Mouse (Mus musculus) layer of hippocampus, adult 8-10 months (tissue): ENCODE measurements at regions not wholly inside any gene's neighbourhood (a gene's known extent, or its start where the extent isn't known, plus 50 kb on each side); places are given as distances from the start of the nearest gene placed in this dataset.

Experiments used
- DNase-seq, 2 experiments: peaks; one replicate each; pipeline ENCODE4 v3.0.0; 2022; ENCODE audit warnings: low spot score in 2 of 2

- DNase-seq, result no peak
Measured at GRCm38 (mm10) chr14:105576266-105576665, 317.9 kb downstream of the Ndfip2 start.

DNA sequence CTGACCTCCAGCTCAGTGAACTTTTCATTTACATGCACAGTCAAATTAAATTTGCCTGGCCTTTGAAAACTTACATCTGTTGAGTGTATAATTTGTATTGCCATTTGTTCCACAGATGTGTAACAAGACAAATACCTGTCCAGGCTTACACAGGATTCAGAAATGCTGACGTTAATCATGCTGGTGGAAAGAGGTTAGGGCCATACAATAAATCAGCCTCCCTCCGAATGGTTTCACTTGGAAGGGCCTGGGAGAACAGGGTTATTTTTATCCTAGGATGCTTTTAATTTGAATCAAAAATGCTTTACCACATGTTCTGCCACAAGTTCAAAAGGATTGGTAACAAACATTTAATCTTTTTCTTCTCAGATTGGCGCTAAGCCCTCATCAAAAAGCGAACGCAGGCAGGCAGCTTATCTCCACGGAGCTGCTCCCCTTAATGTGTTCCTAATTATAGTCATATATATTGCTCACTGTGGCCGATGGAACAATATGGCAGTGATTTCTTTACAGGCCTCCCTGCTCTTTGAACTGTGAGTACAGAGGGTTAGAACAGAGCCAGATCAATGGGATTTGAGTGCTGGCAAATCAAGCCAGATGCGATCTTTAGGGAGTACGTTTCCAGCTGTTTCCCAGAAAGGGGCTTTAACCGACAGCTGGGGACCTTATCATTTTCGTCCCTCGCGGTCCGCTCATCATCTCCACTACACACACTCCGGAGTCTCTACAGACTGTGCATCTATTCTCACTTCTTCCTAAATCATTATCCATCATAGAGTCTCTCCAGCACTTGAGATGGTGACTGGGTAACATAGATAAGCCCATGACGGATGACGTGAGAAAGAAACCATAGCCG is 313.9 kb downstream of the Ndfip2 start:
- DNase-seq, result no peak

DNA sequence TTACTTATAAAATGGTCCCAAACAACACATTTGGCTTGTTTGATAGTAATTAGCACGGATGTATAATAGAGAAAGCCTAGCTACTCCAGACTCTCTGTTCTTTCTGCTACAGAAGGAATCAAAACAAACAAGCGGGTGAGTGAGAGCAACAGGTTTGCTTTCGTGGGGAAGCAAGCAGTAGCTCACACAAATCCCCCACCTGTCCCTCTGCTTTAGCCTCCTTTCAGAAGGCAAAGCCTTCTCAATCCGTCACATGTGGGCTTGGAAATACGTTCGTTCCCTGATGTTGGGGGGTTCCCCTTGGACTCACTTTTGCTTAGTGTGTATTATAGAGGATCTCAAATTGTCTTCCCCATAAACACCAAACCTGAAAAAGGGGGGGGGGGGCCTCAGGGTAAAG is 311.8 kb downstream of the Ndfip2 start:
- no peak for DNase-seq

DNA sequence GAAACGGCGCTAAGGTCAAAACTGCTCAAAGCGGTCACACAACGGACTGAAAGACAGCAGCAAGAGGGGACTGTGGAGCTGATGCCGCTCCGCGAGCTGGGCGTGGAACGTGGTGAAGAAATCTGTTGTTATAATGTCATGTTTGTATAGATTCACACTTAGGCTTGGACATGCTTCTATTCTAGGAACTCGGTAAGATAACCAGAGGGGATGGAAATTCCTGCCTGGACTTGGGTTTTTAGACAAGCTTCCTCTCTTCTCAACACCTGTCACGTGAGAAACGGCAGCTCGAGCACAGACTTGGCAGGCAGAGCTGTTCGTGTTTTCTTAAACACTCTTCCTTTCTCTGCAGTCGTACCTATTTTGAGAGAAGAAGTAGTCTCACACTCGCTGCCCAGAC is 307.5 kb downstream of the Ndfip2 start:
- no peak for DNase-seq

DNA sequence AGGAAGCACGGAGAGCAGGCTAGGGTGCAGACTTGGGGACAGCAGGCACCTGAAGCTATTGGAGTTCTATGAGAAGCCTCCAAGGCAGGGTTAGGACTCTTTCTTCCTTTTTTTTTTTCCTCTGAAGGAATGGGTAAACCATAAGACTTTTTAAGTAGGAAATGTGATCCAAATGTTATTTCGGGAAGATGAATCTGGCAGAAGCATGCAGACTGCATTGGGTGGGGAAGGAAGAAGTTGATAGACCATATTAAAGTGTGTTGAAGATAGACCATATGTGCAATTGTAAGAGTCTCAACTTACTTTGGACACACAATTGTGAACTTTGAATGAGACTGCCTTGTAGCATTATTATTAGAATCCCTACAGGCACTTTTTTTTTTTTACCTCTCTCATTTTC is 304.5 kb downstream of the Ndfip2 start:
- no peak for DNase-seq

DNA sequence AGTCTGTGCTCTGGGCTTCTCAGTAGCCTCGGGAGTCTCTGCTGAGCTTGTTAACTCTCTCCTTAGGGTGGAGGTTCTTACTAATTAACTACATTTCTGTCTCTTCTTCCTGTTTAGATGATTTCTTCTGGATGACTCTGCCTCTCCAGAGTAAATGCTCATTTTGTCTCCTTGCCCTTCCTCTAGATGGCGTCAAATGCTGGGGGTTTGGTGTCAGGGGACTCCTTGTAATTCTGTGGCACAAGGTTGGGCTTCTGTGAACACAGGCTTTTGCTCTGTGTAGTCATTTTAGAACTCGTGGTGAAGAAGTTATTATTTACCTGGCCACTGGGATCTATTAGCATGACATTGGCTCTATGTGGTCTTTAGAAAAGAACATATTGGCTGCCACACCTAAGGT is 298.4 kb downstream of the Ndfip2 start:
- no peak for DNase-seq

- no peak for DNase-seq
Measured at GRCm38 (mm10) chr14:105544066-105544465, 285.7 kb downstream of the Ndfip2 start.

GRCm38 (mm10) chr14:105542486-105543145 is 284.2 kb downstream of the Ndfip2 start:
- DNase-seq, result no peak

DNA sequence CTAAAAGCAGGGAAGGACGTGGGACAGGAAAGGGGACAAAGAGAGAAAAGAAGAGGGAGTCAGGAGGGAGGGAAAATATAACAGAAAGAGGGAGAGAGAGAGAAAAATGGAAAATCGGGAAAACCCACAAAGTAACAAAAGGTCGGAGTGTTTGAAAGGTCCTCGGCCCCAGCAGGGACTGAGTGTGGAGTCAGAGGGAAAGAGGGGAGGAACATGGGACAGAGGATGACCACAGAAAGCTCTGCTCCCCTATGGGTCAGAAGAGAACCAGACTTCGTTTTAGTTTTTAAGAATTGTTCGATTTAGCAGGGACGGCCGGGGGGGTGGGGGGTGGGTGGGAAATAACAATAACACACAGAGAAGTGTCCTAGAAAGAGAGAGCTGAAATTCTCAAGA is 283.7 kb downstream of the Ndfip2 start:
- no peak for DNase-seq

DNA sequence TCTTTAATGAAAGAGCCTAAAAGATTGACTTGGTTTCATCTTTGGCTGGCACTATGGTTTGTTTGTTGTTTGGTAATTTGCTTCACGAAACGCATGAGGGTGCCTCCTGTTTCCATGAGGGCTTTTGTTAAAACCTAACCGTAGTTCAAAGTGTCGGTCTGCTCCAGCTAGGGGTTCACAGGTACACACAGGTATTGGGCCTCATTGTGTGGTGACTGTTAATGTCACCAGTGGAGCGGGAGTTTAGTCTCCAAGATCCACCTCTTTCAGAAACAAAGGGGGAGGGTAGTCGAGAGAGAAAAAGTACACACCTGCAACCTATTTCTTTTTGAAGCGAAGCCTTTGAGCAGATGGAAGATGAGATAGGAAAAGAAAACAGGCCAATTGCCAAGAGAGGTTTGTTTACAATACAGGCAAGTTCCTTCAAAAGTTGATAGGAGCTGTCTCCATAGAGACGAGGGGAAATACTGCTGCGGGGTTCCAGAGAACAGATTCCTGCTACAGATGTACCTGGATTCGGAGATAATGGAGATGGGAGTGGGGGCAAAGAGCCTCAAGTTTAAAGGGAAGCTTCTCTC is 273.9 kb downstream of the Ndfip2 start:
- no peak for DNase-seq

DNA sequence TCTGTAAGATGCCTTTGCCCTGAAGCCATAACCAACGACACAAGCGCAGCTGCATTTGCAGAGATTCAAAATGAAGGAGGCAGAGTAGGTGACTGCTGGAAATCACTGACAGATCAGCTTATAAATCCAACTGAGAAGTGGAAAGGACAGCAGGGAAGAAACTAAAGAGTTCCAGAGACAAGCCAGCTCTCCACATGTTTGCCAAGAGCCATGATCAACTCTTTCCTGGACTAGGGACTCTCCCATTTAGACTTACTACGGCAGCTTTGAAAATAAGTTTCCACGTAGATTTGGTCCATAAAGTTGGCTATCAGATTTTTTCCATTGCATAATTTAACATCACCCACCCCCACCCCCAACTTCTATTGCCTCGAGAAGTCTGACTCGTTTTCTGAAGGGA is 269.7 kb downstream of the Ndfip2 start:
- no peak for DNase-seq

DNA sequence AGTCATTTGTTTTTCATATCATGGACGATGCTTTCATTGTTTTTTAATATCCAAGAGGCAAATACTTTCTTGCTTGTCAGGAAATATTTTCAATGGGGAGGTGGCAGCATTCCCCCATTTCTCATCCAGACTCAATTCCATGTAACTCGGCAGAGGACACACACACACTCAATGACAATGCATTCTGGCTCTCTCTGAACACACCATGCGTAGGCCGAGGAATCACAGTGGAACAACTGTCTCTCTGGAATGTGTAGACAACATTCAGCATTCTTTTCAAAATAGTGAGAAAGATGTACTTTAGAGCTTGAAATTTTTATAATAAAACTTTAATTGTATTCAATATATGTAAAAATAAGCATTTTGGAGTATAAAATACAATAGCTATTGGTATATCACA is 265.5 kb downstream of the Ndfip2 start:
- no peak for DNase-seq

GRCm38 (mm10) chr14:105522279-105522678 is 263.9 kb downstream of the Ndfip2 start:
- DNase-seq, result no peak

DNA sequence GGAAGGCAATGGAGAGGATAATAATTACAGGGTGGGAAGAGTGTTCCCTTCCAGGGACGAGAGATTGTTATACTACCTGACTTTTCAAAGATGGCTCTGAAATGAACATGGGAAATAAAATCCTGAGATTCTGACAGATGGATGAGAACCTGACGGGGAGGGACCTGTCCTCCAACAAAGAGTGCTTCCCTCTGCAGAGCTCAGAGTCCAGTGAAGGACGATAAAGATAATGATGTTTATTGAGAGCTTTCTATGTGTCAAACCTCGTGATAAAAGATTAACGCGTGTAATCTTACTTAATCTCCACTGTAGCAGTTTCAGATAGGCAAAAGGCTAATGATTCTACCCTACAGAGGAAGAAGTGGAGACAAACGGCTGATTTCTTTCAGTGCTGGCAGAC is 260.3 kb downstream of the Ndfip2 start:
- DNase-seq, result no peak

DNA sequence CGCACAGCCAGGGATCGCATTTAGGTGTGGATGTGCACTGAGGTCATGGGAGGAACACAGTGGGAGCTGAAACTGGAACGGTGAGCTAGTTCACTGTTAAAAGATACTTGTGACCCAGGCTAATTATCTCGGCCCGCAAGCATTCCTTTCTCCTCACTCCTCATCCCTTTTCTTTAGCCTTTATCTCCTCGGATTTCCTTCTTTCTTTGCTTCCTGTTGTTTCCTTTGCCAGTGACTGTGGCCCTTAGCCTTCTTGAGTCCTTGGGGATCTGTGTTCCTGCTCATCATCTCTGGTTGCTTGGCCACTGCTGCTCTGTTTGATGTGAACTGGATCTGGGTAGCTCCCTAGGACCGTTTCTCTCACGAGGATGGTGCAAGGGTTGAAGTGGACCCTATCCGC is 256.0 kb downstream of the Ndfip2 start:
- no peak for DNase-seq

DNA sequence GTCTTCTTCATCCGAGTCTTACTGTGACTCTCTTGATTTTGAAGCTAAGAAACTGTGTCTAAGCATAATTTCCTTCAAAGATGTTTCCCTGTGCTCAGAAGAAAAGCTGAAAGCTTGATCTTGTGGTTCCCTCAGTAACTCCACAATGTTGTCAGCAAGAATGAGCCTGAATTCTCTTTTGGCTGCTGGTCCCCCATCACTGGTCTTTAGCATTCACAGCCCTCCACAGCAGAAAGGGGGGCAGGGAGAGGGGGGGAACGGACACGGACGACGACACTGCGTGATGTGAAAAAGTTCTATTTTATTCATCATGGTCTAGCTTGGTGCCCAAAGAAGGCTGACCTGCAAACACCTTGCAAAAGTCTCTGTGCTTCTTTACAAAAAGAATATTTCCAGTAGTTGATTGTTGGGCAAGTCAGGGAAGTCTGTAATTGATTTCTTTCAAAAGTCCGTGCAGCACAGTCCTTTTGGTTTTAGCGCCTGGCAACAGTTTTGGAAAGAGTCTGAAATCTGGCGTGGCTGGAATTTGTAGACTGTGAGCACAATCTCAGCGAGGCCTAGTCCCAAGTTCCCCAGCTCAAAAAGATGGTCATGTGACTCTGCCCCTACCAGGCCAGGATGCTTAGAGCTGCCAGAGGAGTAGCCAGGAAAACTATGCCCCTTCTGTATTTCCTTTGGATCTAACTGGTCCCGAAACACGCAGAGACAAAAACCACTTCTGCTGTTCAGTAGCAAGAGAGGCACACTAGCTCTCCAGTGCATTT is 254.7 kb downstream of the Ndfip2 start:
- peak; percentile 29 to 57 for DNase-seq

GRCm38 (mm10) chr14:105511826-105512225 is 253.5 kb downstream of the Ndfip2 start:
- DNase-seq, result no peak

DNA sequence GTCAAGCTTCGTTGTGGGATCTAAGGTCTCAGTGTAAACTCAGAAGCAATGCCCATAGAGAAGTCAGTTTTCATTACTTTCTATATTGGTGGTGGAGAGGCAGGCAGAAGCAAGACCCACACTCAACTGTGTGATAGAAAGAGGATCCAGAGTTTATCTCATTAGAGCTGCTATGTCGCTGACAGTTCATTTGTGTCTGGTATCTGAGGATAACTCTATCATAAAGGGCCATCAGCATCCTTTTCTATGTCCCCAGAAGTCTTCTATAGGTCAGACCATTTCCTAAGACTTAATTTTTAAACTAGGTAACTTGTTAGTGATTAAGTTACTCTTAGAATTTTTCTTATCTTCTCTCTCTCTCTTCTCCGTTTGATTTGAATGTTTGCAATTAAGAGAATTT is 252.8 kb downstream of the Ndfip2 start:
- DNase-seq, result no peak

GRCm38 (mm10) chr14:105505261-105505660 is 246.9 kb downstream of the Ndfip2 start:
- no peak for DNase-seq

GRCm38 (mm10) chr14:105504376-105504775 is 246.0 kb downstream of the Ndfip2 start:
- no peak for DNase-seq

- DNase-seq, result no peak
Measured at GRCm38 (mm10) chr14:105503806-105504205, 245.4 kb downstream of the Ndfip2 start.

DNA sequence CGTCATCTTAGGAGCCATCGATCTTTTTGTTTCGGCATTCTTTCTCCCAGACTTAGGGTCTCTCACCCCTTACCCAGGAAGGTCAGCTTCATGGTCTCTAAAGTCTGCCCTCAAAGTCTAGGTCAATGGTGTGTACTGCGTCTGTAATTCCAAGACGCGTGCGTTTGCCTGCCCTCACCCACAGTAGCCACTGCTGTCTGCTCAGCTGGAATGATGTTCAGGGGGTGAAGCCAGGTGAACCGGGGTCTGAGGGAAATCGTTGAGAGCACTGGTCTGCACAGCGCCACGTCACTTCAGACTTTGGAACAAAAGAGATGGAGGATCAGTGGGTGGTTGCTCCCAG is 244.2 kb downstream of the Ndfip2 start:
- no peak for DNase-seq
